Mouse (Mus musculus) thymus, adult 18-20 months (tissue): Measurements from ENCODE around the gene Afap1l2.

ENCODE experiments used
- DNase-seq, 2 experiments: peaks; one replicate each; pipeline ENCODE4 v3.0.0; 2022; ENCODE audit warnings: mixed read lengths in 2 of 2

Gene Afap1l2

DNA sequence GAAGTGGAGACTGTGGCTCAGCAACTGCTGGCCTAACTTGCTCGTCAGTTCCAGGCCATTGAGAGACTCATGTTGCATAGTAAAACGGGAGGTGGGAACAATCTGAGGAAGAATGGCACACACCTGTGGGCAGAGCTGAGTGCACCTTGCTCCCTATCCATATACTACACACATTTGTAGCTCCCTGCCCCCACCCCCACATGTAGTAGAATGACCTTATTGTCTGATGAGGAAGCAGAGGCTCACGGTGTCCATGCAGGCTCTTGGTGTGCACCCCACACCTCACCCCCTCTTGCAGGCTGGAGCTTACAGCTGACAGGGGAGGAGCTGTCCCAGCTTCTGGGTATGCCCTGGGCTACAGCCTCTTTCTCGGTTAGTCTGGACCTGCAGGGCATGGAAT is 140.3 kb downstream of the Afap1l2 start:
- DNase-seq = no peak
